Mouse (Mus musculus) cortical plate, adult 2 months (tissue): ENCODE data around the gene Nrg3.

Experiments
- CTCF ChIP-seq: fragments of 200-500 bp; IDR thresholded peaks from 2 replicates; pipeline ENCODE4 v1.5.1; 2011; ENCODE audit warnings: mild to moderate bottlenecking, control low read depth, low read length; ENCODE audit not compliant: insufficient read depth; ENCODE audit errors: extremely low read depth
- POLR2A ChIP-seq: fragments of 200-500 bp; IDR thresholded peaks from 2 replicates; pipeline ENCODE4 v1.6.1; 2011; ENCODE audit warnings: mild to moderate bottlenecking, low read length, control low read depth; ENCODE audit not compliant: insufficient read depth; ENCODE audit errors: extremely low read depth

- no peak for TF ChIP-seq POLR2A
- TF ChIP-seq CTCF = no peak
These were observed 429.1 kb downstream of the Nrg3 start for GRCm38 (mm10) chr14:39043793-39044192.
